Mouse (Mus musculus) 3134 (cell line): ENCODE results near the gene Cdkl1.

Experiments used
- DNase-seq: peaks from one replicate; pipeline ENCODE4 v3.0.0-alpha.2; 2011; ENCODE audit warnings: low spot score; ENCODE audit not compliant: insufficient read length; ENCODE audit errors: extremely low read depth

Gene Cdkl1

GRCm38 (mm10) chr12:69785471-69785870 lies 5.6 kb downstream of the Cdkl1 start:
- no peak for DNase-seq

- DNase-seq, result no peak
Observed at GRCm38 (mm10) chr12:69783247-69784025, 7.6 kb downstream of the Cdkl1 start.

GRCm38 (mm10) chr12:69781935-69782650 lies 9.0 kb downstream of the Cdkl1 start:
- DNase-seq, result no peak

GRCm38 (mm10) chr12:69781480-69781879 lies 9.6 kb downstream of the Cdkl1 start:
- DNase-seq, result no peak

GRCm38 (mm10) chr12:69777957-69778356 lies 13.1 kb downstream of the Cdkl1 start:
- DNase-seq, result no peak

GRCm38 (mm10) chr12:69777341-69777730 lies 13.7 kb downstream of the Cdkl1 start:
- DNase-seq, result no peak

- no peak for DNase-seq
Observed at GRCm38 (mm10) chr12:69776607-69777340, 14.3 kb downstream of the Cdkl1 start.

GRCm38 (mm10) chr12:69768841-69769240 lies 22.2 kb downstream of the Cdkl1 start:
- DNase-seq, result no peak

- DNase-seq, result no peak
Observed at GRCm38 (mm10) chr12:69767476-69768258, 23.4 kb downstream of the Cdkl1 start.

- DNase-seq, result no peak
Observed at GRCm38 (mm10) chr12:69766185-69766904, 24.7 kb downstream of the Cdkl1 start.

GRCm38 (mm10) chr12:69765543-69765942 lies 25.5 kb downstream of the Cdkl1 start:
- DNase-seq, result no peak

GRCm38 (mm10) chr12:69761603-69762002 lies 29.5 kb downstream of the Cdkl1 start:
- no peak for DNase-seq

GRCm38 (mm10) chr12:69760743-69761406 lies 30.2 kb downstream of the Cdkl1 start:
- no peak for DNase-seq

GRCm38 (mm10) chr12:69760014-69760413 lies 31.1 kb downstream of the Cdkl1 start:
- DNase-seq, result no peak

GRCm38 (mm10) chr12:69759267-69759885 lies 31.7 kb downstream of the Cdkl1 start:
- DNase-seq, result no peak

- DNase-seq, result no peak
Observed at GRCm38 (mm10) chr12:69758221-69759185, 32.6 kb downstream of the Cdkl1 start.

- DNase-seq, result peak; percentile 56
Observed at GRCm38 (mm10) chr12:69757418-69758141, 33.5 kb downstream of the Cdkl1 start.
